13 mouse cellular contexts compared by ENCODE assay signal in genomic region chr11:61316864-61317263, GRCm38 (mm10). TPM values are rescaled to one million over a fixed set of nuclear protein-coding genes. Genes with fewer than 3 reads are reported as not detected.
"Had no signal": no experiment of that assay in that cellular context is flagged by ENCODE, and none has a peak within 500 bp of the region (broad histone marks: within the 10 kb centered on the region; RNA-seq: fewer than 3 reads in every experiment).

No protein-coding gene starts in this region.

- ATAC-seq: midbrain, embryonic 13.5 days had no signal

- DNase-seq: kidney, adult 9 months; kidney, postnatal 4 days; liver; liver, embryonic 13.5 days; liver, postnatal 0 days; lung, postnatal 36 days; right cerebral cortex, postnatal 14 days; thymus, adult 2 months; thymus, postnatal 25 days had no signal

RNA-seq across cellular contexts. Expression of gene Slc47a2, which starts 25.8 kb away (rescaled TPM):
- total RNA-seq: layer of hippocampus, adult 2 months; left cerebral cortex, postnatal 36 days; megakaryocyte progenitor cell, adult 5-6 weeks had no signal
